Mouse (Mus musculus) activated CD4-positive, CD25-positive, alpha-beta regulatory T cell, adult 9 weeks (primary cell): Measurements from ENCODE around the gene Hp1bp3. TPM values are rescaled to one million over a fixed set of nuclear protein-coding genes. Genes with fewer than 3 reads are reported as not detected.

Source experiments
- polyA plus RNA-seq: library from polyadenylated mRNA; unstranded; fragments of 100-300 nt; shearing (Covaris generic); gene quantifications from one replicate; pipeline ENCODE4 v1.2.1, GENCODE M21; 2017

The Hp1bp3 gene
- 206 TPM for polyA plus RNA-seq

DNA sequence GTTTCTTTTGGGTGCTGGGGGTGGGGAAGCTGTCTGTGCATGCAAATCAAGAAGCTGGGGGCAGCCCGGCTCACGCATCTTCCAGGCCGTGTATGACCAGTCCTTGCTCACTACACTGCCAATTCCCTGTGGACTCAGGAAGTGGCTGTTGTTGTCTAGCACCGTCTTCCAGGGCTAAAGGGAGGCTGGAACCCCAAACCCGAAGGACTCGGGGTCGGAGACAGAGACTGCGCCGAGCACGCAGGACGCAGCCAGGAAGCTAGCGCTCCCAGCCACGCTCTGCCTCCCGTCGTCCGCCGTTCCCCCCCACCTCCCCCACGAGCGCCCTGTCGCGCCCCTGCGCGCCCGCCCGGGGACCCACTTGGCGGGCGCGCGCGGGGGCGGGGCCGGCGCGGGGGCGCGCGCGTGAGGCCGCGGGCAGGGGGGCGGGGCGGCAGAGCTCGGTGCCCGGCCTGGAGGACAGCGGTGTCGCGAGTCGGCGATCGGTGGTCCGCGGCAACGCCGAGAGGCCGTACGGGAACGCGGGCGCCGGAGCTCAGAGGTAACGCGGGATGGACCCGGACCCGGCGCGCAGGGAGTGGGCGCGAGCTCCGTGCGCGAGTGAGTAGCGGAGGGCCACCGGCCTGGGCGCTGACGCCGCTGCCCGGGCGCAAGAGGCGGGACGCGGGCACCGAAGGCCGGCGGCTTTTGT is at the start of gene Hp1bp3:
TSS of gene Hp1bp3 (plus strand) at position 97 of the 691 bp plus-strand sequence.

DNA sequence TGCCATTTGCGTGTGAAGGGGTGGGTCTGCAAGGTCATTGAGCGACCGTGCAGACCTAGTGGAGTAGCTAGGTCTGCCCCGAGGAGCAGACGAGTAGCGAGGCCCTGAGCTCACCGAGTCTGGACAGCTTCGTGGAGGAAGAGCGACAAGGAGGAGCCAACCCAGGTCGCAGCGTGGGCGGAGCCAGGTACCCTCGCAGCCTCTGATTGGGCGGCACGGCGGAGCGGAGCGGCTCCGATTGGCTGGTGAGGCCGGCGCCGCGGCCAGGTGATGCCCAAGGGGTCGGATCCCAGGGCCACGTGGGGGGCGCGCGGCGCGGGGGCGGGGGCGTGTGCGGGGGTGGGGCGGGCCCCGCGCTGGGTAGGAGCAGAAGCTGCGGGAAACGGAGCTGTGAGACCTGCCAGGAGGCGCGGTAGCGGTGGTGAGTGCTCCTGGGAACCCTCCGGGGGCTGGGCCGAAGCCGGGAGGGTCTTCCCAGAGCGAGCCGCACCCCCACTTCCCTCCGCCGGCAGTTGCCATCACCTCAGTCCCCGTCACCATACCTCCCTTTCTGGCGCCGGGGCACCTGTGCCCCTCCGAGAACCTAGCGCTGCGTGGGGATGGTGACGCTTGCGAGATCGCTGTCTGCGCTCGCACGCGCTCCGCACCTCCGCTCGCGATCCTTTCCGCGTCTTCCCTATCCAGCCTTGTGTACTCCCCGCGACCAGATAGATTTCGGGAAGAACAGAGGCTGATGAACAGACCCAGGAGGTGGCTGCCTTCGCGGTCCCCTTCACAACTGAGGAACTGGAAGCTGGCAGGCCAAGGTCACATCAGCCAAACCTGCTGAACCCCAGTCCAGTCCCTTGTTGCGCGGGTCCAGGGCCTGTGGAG is 34.2 kb downstream of the Hp1bp3 start, which contains the start of the genes Sh2d5 and Kif17:
TSS of gene Sh2d5 (plus strand) at position 316 of the 873 bp plus-strand sequence.
TSS of gene Kif17 (plus strand) at position 348 of the 873 bp plus-strand sequence.

Other genes starting within 250 kb of the Hp1bp3 start
- 22.9 TPM for gene Eif4g3, start 223.3 kb upstream of the Hp1bp3 start, polyA plus RNA-seq
- gene Sh2d5, start 34.1 kb downstream of the Hp1bp3 start, polyA plus RNA-seq: not detected
- gene Kif17, start 34.1 kb downstream of the Hp1bp3 start, polyA plus RNA-seq: not detected
- 130 TPM for gene Ddost, start 88.4 kb downstream of the Hp1bp3 start, polyA plus RNA-seq
- 19.2 TPM for gene Pink1, start 110.0 kb downstream of the Hp1bp3 start, polyA plus RNA-seq
- not detected for gene Cda, start 151.7 kb downstream of the Hp1bp3 start, polyA plus RNA-seq
- gene Fam43b, start 180.2 kb downstream of the Hp1bp3 start, polyA plus RNA-seq: not detected
- gene Mul1, start 218.4 kb downstream of the Hp1bp3 start, polyA plus RNA-seq: 13.9 TPM
- gene Camk2n1, start 238.0 kb downstream of the Hp1bp3 start, polyA plus RNA-seq: 0.44 TPM